Mouse (Mus musculus): ENCODE data around the gene Nt5dc1.
"Not testable (repeated sequence)": the region's sequence is repeated elsewhere in the genome, so short reads cannot be mapped to it uniquely, and the experiment has no call there.

DNA sequence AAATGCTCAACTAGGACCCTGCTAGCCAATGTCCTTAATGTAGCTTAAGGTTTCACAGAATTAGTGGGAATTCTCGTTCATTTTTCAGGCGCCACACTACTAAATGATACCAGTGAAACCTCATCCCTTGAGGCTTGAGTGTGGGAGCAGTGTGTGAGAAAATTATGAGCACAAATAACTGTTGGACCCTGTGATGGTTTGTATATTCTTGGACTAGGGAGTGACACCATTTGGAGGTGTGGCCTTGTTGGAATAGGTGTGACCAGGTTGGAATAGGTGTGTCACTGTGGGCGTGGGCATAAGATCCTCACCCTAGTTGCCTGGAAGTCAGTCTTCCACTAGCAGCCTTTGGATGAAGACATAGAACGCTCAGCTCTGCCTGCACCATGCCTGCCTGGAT is 442 bp upstream of the Nt5dc1 start:
- not testable (repeated sequence) for TF ChIP-seq POLR2A (IDR thresholded peaks at IDR 0.05; ENCODE audit: low read depth, low read length); CTCF (IDR thresholded peaks at IDR 0.05; ENCODE audit: extremely low read depth, insufficient read depth, insufficient read length, insufficient replicate concordance)

All from spleen, adult 2 months (tissue).